1 mouse cellular context compared by ENCODE assay signal in the genomic region with DNA sequence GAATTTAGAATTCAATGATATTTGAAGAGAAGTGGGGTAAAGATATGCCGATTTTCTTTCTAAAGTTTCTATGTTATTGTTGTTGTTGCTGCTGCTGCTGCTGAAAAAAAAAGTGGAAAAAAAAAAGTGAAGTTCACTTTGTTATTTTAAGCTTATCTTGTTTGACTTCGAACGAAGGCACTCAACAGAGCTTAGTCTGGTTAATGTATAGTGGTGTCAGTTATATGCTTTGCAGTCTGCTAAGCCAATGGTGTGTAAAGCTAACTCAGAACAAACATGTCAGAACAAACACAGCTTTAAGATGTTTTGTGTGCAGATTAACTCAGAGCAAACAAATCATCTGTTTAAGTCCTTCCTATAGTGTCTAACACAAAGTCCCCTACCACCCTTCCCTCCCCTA.
TF ChIP-seq lines count a peak whose summit lies in the region.

No protein-coding gene starts in this region.

TF ChIP-seq in MEL, 35 proteins besides CTCF, POLR2A, EP300 and RAD21:
- no peak for TF ChIP-seq ZC3H11A (IDR thresholded peaks at IDR 0.05; ENCODE audit: low read depth, low read length)
- TF ChIP-seq GATA1 (IDR thresholded peaks at IDR 0.05; ENCODE audit: low read depth, low read length), result 0 out of 2 replicates have a peak, but pooled peaks have one; percentile 9
- TF ChIP-seq ZNF384 (IDR thresholded peaks at IDR 0.05; ENCODE audit: low read depth, low read length), result peak; percentile 81
- TF ChIP-seq GABPA (IDR thresholded peaks at IDR 0.05; ENCODE audit: low read depth, low read length), result no peak
- no peak for TF ChIP-seq NELFE (IDR thresholded peaks at IDR 0.05; ENCODE audit: low read depth, low read length)
- TF ChIP-seq USF2 (IDR thresholded peaks at IDR 0.05; ENCODE audit: borderline replicate concordance in 1 of 2, insufficient read depth in 1 of 2, low read depth in 1 of 2, low read length in 2 of 2), result no peak
- no peak for TF ChIP-seq SMC3 (IDR thresholded peaks at IDR 0.05; ENCODE audit: low read depth, low read length)
- no peak for TF ChIP-seq UBTF (IDR thresholded peaks at IDR 0.05; ENCODE audit: borderline replicate concordance, insufficient read depth, low read depth, low read length)
- TF ChIP-seq MXI1 (IDR thresholded peaks at IDR 0.05; ENCODE audit: low read depth, low read length), result no peak
- TF ChIP-seq ZMIZ1 (IDR thresholded peaks at IDR 0.05; ENCODE audit: low read depth, low read length), result no peak
- no peak for TF ChIP-seq CHD1 (IDR thresholded peaks at IDR 0.05; ENCODE audit: low read depth, low read length)
- TF ChIP-seq MYC (IDR thresholded peaks at IDR 0.05; ENCODE audit: low read depth, low read length), result no peak
- TF ChIP-seq ZKSCAN1 (IDR thresholded peaks at IDR 0.05; ENCODE audit: low read depth, low read length), result no peak
- TF ChIP-seq HCFC1 (IDR thresholded peaks at IDR 0.05; ENCODE audit: low read depth, low read length), result no peak
- TF ChIP-seq CHD2 (IDR thresholded peaks at IDR 0.05; ENCODE audit: low read length), result no peak
- TF ChIP-seq KAT2A (conservative IDR thresholded peaks at IDR 0.05; ENCODE audit: low read depth, low read length), result no peak
